Mouse (Mus musculus) adrenal gland, postnatal 25 days (tissue): Measurements from ENCODE around the gene Fhit. TPM values are rescaled to one million over a fixed set of nuclear protein-coding genes. Genes with fewer than 3 reads are reported as not detected.

Source experiments
- DNase-seq: peaks from one replicate; pipeline ENCODE4 v3.0.0; 2021; ENCODE audit warnings: mixed read lengths
- total RNA-seq: library from RNA; stranded (reverse); gene quantifications from 2 replicates; pipeline ENCODE4 v1.2.3, GENCODE M21; 2021

Fhit gene
- total RNA-seq, 1 experiment from 2014 or later: 13.8 TPM

DNA sequence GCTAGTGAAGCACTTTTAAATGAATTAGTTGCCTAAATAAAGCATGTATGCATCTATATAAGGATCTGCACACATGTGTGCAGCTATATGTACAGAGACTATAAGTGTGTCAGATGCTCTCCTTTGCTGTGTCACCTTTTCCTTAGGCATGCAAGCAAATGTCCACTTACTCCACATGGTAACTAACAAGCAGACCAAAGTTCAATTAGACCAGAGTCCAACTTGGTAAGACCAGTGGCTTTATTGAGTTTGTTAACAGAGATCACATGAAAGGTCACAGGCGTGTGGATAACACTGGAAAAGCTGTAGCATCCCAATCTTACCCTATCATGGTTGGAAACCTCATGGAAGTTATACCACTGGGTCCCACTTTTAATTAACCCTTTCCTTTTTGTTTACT is 1572.7 kb downstream of the Fhit start:
- no peak for DNase-seq

- DNase-seq: no peak
Measured at GRCm38 (mm10) chr14:9587900-9588299, 1573.9 kb downstream of the Fhit start.

GRCm38 (mm10) chr14:9583227-9584155 is 1578.3 kb downstream of the Fhit start:
- DNase-seq: no peak

- DNase-seq: no peak
Measured at GRCm38 (mm10) chr14:9556333-9556732, 1605.5 kb downstream of the Fhit start.

- DNase-seq: no peak
Measured at GRCm38 (mm10) chr14:9555807-9556206, 1606.0 kb downstream of the Fhit start.

GRCm38 (mm10) chr14:9552149-9552548 is 1609.7 kb downstream of the Fhit start:
- no peak for DNase-seq

DNA sequence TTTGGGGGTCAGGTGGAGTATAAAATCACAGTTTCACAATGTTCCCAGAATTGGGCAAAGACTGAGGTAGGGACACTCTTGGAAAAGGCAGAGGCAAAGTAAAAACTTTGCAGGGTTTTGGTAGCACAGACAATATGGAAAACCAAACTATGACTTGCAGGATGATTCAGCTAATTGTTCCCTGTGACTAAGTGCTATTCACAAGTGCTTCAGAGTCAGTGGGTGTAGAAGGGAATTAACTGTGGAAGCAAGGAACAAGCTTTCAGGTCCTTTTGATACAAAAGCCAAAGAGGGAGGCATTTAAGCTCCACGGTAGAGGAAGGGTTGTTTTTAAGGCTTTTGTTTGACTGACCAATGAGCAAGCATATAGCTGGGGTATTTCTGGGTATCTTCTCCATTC is 1613.9 kb downstream of the Fhit start:
- DNase-seq: no peak

- DNase-seq: no peak
Measured at GRCm38 (mm10) chr14:9544364-9544763, 1617.5 kb downstream of the Fhit start.

DNA sequence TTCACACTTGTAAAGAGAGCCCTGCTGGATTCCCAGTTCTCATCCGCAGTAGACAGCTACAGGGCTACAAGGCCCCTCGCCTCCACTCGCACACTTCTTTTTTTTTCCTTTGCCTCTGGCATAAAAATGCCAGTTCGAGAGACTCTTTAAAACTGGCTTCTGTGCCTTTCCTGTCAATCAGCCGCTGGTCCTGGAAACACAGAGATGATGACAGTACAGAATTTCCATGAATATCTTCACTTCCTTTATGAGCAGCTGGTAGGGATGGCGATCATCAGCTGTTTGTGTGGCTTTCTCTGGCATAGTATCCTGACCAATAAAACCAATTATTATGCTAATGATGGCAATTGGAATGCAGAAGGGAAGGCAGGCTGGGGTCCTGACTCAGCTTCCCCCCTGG is 1626.3 kb downstream of the Fhit start:
- no peak for DNase-seq

GRCm38 (mm10) chr14:9529247-9529646 is 1632.6 kb downstream of the Fhit start:
- no peak for DNase-seq

DNA sequence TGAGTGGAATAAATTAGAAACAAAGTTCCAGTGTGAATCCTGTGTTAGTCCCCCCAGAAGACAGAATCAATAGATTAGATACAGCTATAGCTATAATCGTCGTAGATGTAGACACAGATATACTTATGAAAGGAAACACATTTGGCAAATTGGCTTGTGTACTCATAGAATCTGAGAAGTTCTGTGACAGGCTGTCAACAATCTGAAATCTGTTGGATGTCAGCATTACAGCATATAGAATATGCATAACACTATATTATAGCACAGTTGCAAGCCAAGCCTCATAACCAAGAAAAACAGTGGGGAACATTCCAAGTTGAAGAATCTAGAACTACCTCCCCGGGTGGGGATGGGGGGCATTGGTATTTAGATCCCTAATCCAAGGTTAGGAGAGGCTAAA is 1635.7 kb downstream of the Fhit start:
- DNase-seq: no peak

- DNase-seq: no peak
Measured at GRCm38 (mm10) chr14:9517651-9518050, 1644.2 kb downstream of the Fhit start.

- no peak for DNase-seq
Measured at GRCm38 (mm10) chr14:9509678-9510077, 1652.2 kb downstream of the Fhit start.

Other genes starting within 250 kb of the Fhit start
- 0.76 and 0.90 TPM in 2 replicates for gene Gm3839, start 194.7 kb upstream of the Fhit start, total RNA-seq